Mouse (Mus musculus) lung, adult 2 months (tissue): ENCODE data around the gene Rars. TPM values are rescaled to one million over a fixed set of nuclear protein-coding genes. Genes with fewer than 3 reads are reported as not detected.
A peak's percentile ranks its signal among the peaks of the same experiment; 100 is the strongest.

Experiments
- DNase-seq: peaks from one replicate; pipeline ENCODE4 v3.0.0; 2022
- H3K4me1 ChIP-seq: fragments of 200-500 bp; 2 replicates; pipeline ENCODE4 v1.6.1; 2011; ENCODE audit warnings: low read length; ENCODE audit not compliant: control insufficient read depth, insufficient read depth
- H3K4me3 ChIP-seq: fragments of 200-500 bp; replicated peaks from 2 replicates; pipeline ENCODE3; 2011; ENCODE audit warnings: low read depth, mild to moderate bottlenecking, control low read depth, low read length; ENCODE audit errors: extremely low read depth
- CTCF ChIP-seq: fragments of 200-500 bp; IDR thresholded peaks from 2 replicates; pipeline ENCODE4 v1.5.1; 2011; ENCODE audit warnings: mild to moderate bottlenecking, low read length, control low read depth; ENCODE audit not compliant: insufficient read depth
- POLR2A ChIP-seq: fragments of 200-500 bp; IDR thresholded peaks from 2 replicates; pipeline ENCODE4 v1.6.1; 2011; ENCODE audit warnings: low read depth, mild to moderate bottlenecking, control low read depth, low read length, borderline replicate concordance; ENCODE audit errors: extremely low read depth
- WGBS: fragments of 180-500 bp; shearing (Covaris S2); methylation state at CpG from one replicate; pipeline ENCODE4 v1.1.7; 2018; 5-methylcytosine and 5-hydroxymethylcytosine counted together
- polyA plus RNA-seq: library from polyadenylated mRNA; depleted of rRNA; stranded (reverse); fragments of >200 nt; gene quantifications from 2 replicates; pipeline ENCODE4 v1.2.3, GENCODE M21; 2012

The Rars gene
- polyA plus RNA-seq, 1 experiment = 12.3 TPM

- DNase-seq = no peak
- TF ChIP-seq POLR2A = no peak
- TF ChIP-seq CTCF = peak; percentile 27; the same call in 1 of the 2 replicates
- Histone ChIP-seq H3K4me3 (no peak overlapping the region), H3K4me1 (0 out of 2 replicates have a peak, but pooled peaks cover 2% of the 10 kb centered on the region)
- 78% methylated on average over 7 of the region's 7 CpGs for WGBS
Observed at GRCm38 (mm10) chr11:35840282-35840681, 6.0 kb upstream of the Rars start.

GRCm38 (mm10) chr11:35838345-35839338, 4.3 kb upstream of the Rars start:
- Histone ChIP-seq H3K4me3 (peak overlapping the region; percentile 65), H3K4me1 (0 out of 2 replicates have a peak, but pooled peaks cover 2% of the 10 kb centered on the region)
- TF ChIP-seq POLR2A (peak; percentile 26; the same call in 1 of the 2 replicates), CTCF (no peak)
- WGBS = 16% methylated on average over 28 of the region's 28 CpGs
- peak; percentile 75 for DNase-seq

- TF ChIP-seq CTCF (no peak), POLR2A (no peak)
- H3K4me1 ChIP-seq = peaks cover 6% of the 10 kb centered on the region; the same call in 1 of the 2 replicates
- no peak overlapping the region for H3K4me3 ChIP-seq
- no peak for DNase-seq
- WGBS = 73% methylated on average over 5 of the region's 5 CpGs
Observed at GRCm38 (mm10) chr11:35837156-35838126, 3.1 kb upstream of the Rars start.

- no peak for DNase-seq
- WGBS = 55% methylated on average over 6 of the region's 6 CpGs
- TF ChIP-seq CTCF = no peak
- TF ChIP-seq POLR2A = no peak
- H3K4me1 ChIP-seq = peaks cover 6% of the 10 kb centered on the region; the same call in 1 of the 2 replicates
- H3K4me3 ChIP-seq = peak overlapping the region; percentile 6
Observed at GRCm38 (mm10) chr11:35833270-35833669, 1.0 kb downstream of the Rars start.

GRCm38 (mm10) chr11:35832139-35832538, 2.2 kb downstream of the Rars start:
- WGBS = 39% methylated on average over 4 of the region's 4 CpGs
- Histone ChIP-seq H3K4me1 (peaks cover 3% of the 10 kb centered on the region; the same call in 1 of the 2 replicates), H3K4me3 (no peak overlapping the region)
- DNase-seq = no peak
- no peak for TF ChIP-seq POLR2A
- no peak for TF ChIP-seq CTCF

GRCm38 (mm10) chr11:35827714-35828113, 6.6 kb downstream of the Rars start:
- Histone ChIP-seq H3K4me1 (no peaks in the 10 kb centered on the region), H3K4me3 (no peak overlapping the region)
- 89% methylated on average over 6 of the region's 6 CpGs for WGBS
- no peak for DNase-seq
- TF ChIP-seq CTCF = no peak
- TF ChIP-seq POLR2A = no peak

GRCm38 (mm10) chr11:35816316-35816715, 18.0 kb downstream of the Rars start:
- WGBS = 87% methylated on average over 12 of the region's 12 CpGs
- TF ChIP-seq CTCF (no peak), POLR2A (no peak)
- no peaks in the 10 kb centered on the region for H3K4me1 ChIP-seq
- no peak overlapping the region for H3K4me3 ChIP-seq
- no peak for DNase-seq

- no peak overlapping the region for H3K4me3 ChIP-seq
- TF ChIP-seq CTCF = no peak
- no peak for TF ChIP-seq POLR2A
- WGBS = 81% methylated on average over 10 of the region's 10 CpGs
- DNase-seq = no peak
- no peaks in the 10 kb centered on the region for H3K4me1 ChIP-seq
Observed at GRCm38 (mm10) chr11:35811458-35811857, 22.8 kb downstream of the Rars start.

GRCm38 (mm10) chr11:35801332-35801731, 33.0 kb downstream of the Rars start:
- no peak for TF ChIP-seq CTCF
- TF ChIP-seq POLR2A = no peak
- WGBS = 75% methylated on average over 5 of the region's 5 CpGs
- Histone ChIP-seq H3K4me1 (no peaks in the 10 kb centered on the region), H3K4me3 (no peak overlapping the region)
- DNase-seq = no peak
